In genomic region chr14:7831770-7832439, GRCm38 (mm10) we compare ENCODE assay signal across 18 mouse cellular contexts. TPM values are rescaled to one million over a fixed set of nuclear protein-coding genes. Genes with fewer than 3 reads are reported as not detected.
A peak's percentile ranks its signal among the peaks of the same experiment; 100 is the strongest.
DNase-seq lines count a peak whose midpoint lies in the region; ATAC-seq and TF ChIP-seq lines count a peak whose summit lies in the region.
"Had no signal": no experiment of that assay in that cellular context is flagged by ENCODE, and none has a peak within 500 bp of the region (broad histone marks: within the 10 kb centered on the region; RNA-seq: fewer than 3 reads in every experiment).

No protein-coding gene starts in this region.

- TF ChIP-seq CTCF in olfactory bulb, adult 2 months (IDR thresholded peaks at IDR 0.05; ENCODE audit: insufficient read depth, low read depth, low read length), result no peak
- no peak for TF ChIP-seq CTCF in kidney, adult 2 months (conservative IDR thresholded peaks at IDR 0.05; ENCODE audit: insufficient read depth, insufficient read length, low read depth, low read length)

- H3K4me1 ChIP-seq in olfactory bulb, adult 2 months (ENCODE audit: control insufficient read depth, insufficient read depth, low read length), result peaks cover 4% of the 10 kb centered on the region
- H3K4me1 ChIP-seq in kidney, adult 2 months (ENCODE audit: control insufficient read depth, insufficient read depth, low read length), result peaks cover 33% of the 10 kb centered on the region
- H3K4me1 ChIP-seq: liver, embryonic 12.5 days had no signal

- no peaks in the 10 kb centered on the region for H3K36me3 ChIP-seq in kidney, adult 2 months (ENCODE audit: control insufficient read depth, insufficient read depth, low read length)
- H3K36me3 ChIP-seq: forebrain, embryonic 15.5 days; liver, embryonic 12.5 days had no signal

- peak overlapping the region; percentile 12; the same call in 1 of the 2 replicates for H3K27ac ChIP-seq in olfactory bulb, adult 2 months (ENCODE audit: insufficient read depth, low read depth, low read length)
- H3K27ac ChIP-seq in kidney, adult 2 months (ENCODE audit: insufficient read depth, low read depth, low read length), result no peak overlapping the region; the same call in 1 of the 2 replicates
- H3K27ac ChIP-seq: embryonic facial prominence, embryonic 13.5 days; forebrain, embryonic 15.5 days; hindbrain, embryonic 14.5 days; liver, embryonic 12.5 days had no signal

- 54% methylated on average over 1 of the region's 1 CpGs for WGBS in olfactory bulb, adult 2 months
- WGBS in kidney, adult 2 months, result 42% methylated on average over 1 of the region's 1 CpGs

- no peak overlapping the region for H3K4me3 ChIP-seq in olfactory bulb, adult 2 months (ENCODE audit: insufficient read depth, low read depth, low read length)
- H3K4me3 ChIP-seq in kidney, adult 2 months (ENCODE audit: insufficient read depth, low read depth, low read length), result no peak overlapping the region
- H3K4me3 ChIP-seq: embryonic facial prominence, embryonic 13.5 days; forebrain, embryonic 15.5 days; liver, embryonic 12.5 days had no signal

- H3K27me3 ChIP-seq in kidney, adult 2 months (replicated peaks; ENCODE audit: control insufficient read depth, insufficient read depth, low read length), result no peaks in the 10 kb centered on the region
- H3K27me3 ChIP-seq: embryonic facial prominence, embryonic 13.5 days; forebrain, embryonic 15.5 days; liver, embryonic 12.5 days had no signal

- DNase-seq in cerebellum, postnatal 4 days (ENCODE audit: low spot score in 2 of 2), result no peak
- peak; percentile 29 for DNase-seq in thymus, postnatal 0 days (ENCODE audit: low spot score)
- no peak for DNase-seq in thymus, postnatal 25 days
- DNase-seq in cerebellum, adult 9-10 months, result peak; percentile 72
- DNase-seq in kidney, adult 2 months, result no peak
- DNase-seq in heart, adult 9 months (ENCODE audit: low spot score in 2 of 2), result no peak
- DNase-seq: kidney, adult 18-20 months; kidney, postnatal 4 days had no signal

- TF ChIP-seq POLR2A in olfactory bulb, adult 2 months (IDR thresholded peaks at IDR 0.05; ENCODE audit: insufficient read depth, low read depth, low read length), result no peak
- no peak for TF ChIP-seq POLR2A in kidney, adult 2 months (IDR thresholded peaks at IDR 0.05; ENCODE audit: low read depth, low read length)

- ATAC-seq in cerebellum, adult (ENCODE audit: insufficient number of reproducible peaks, low FRiP score, low TSS enrichment), result peak; percentile 88
- ATAC-seq: forebrain, embryonic 15.5 days; liver, embryonic 12.5 days had no signal

RNA-seq across cellular contexts. Expression of gene Flnb, which starts 14.1 kb away (rescaled TPM):
- 8.0 and 8.2 TPM in 2 replicates for polyA plus RNA-seq in thymus, postnatal 0 days (2015; fragmentation: Nextera tagmentation; extraction: Ambion mirVana)
- polyA plus RNA-seq in olfactory bulb, adult 2 months (2012; ENCODE audit: insufficient read depth, insufficient read length, low replicate concordance, missing spikeins), result not detected in 2 replicates
- 37.2 and 41.2 TPM in 2 replicates for polyA plus RNA-seq in kidney, adult 2 months (2012; rRNA removed)

RNA-seq across cellular contexts. Expression of gene Gm26661, which starts 40.5 kb away (rescaled TPM):
- polyA plus RNA-seq in thymus, postnatal 0 days (2015; fragmentation: Nextera tagmentation; extraction: Ambion mirVana), result not detected in 2 replicates
- not detected in 2 replicates for polyA plus RNA-seq in olfactory bulb, adult 2 months (2012; ENCODE audit: insufficient read depth, insufficient read length, low replicate concordance, missing spikeins)
- polyA plus RNA-seq in kidney, adult 2 months (2012; rRNA removed), result not detected in 2 replicates
- polyA plus RNA-seq: C2C12; embryonic facial prominence, embryonic 13.5 days; forebrain, embryonic 15.5 days; gonadal fat pad, adult 2 months; heart, embryonic 14.5 days; hindbrain, embryonic 14.5 days; liver, embryonic 12.5 days; lung, embryonic 16.5 days had no signal

Comparison
In these comparisons a context has a peak if more than half of its experiments do, and no peak if none do; other contexts are left out.
1. DNase-seq: peak in thymus, postnatal 0 days (single experiment) and cerebellum, adult 9-10 months (single experiment); none in cerebellum, postnatal 4 days (0 of 2), thymus, postnatal 25 days (single experiment), kidney, adult 2 months (single experiment) and heart, adult 9 months (0 of 2).